Mouse (Mus musculus): Measurements from ENCODE around the gene A4gnt. TPM values are rescaled to one million over a fixed set of nuclear protein-coding genes. Genes with fewer than 3 reads are reported as not detected.
A peak's percentile ranks its signal among the peaks of the same experiment; 100 is the strongest.
"Not testable (repeated sequence)": the region's sequence is repeated elsewhere in the genome, so short reads cannot be mapped to it uniquely, and the experiment has no call there.

The A4gnt gene
- polyA plus RNA-seq, 1 experiment from 2014 or later, result not detected

- Histone ChIP-seq H3K9me3 (ENCODE audit: control insufficient read depth, low read length) (no peaks in the 10 kb centered on the region), H3K4me3 (ENCODE audit: low read depth, low read length) (no peak overlapping the region), H3K27me3 (ENCODE audit: control insufficient read depth, insufficient read depth, low read length) (no peaks in the 10 kb centered on the region), H3K36me3 (ENCODE audit: control insufficient read depth, insufficient read depth, low read length) (no peaks in the 10 kb centered on the region), H3K9ac (ENCODE audit: low read length) (no peak overlapping the region), H3K4me2 (ENCODE audit: low read depth, severe bottlenecking) (no peak overlapping the region), H3K4me1 (ENCODE audit: control insufficient read depth, insufficient read depth, low read length) (no peaks in the 10 kb centered on the region), H3K27ac (replicated peaks; ENCODE audit: low read depth, low read length) (no peak overlapping the region)
- DNase-seq (ENCODE audit: low spot score), result no peak
- WGBS, result 75% methylated on average over 8 of the region's 8 CpGs
- ATAC-seq (ENCODE audit: insufficient number of reproducible peaks, low FRiP score, low TSS enrichment, low read depth), result no peak
Measured at GRCm38 (mm10) chr9:99591144-99591543, 21.2 kb upstream of the A4gnt start.

DNA sequence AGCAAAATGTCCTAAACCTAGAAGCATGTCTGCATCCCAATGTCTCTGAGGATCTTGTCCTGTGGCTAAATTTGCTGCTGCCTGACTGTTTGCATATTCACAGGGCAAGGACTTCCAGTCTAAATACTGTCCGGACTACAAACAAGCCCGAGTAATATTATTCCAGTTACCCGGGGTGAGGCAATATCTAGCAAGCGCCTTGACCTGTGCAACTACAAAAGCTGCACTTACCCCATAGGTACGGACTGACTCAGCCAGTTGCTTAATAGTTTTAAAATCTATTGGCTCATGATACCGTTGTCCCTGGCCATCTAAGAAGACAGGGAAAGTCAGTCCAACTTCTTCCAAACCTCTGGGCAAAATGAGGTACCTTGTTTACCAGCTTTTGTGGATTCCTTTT is 13.2 kb upstream of the A4gnt start:
- not testable (repeated sequence) for H3K9me3 ChIP-seq (ENCODE audit: control insufficient read depth, low read length); H3K4me2 ChIP-seq (ENCODE audit: low read depth, severe bottlenecking); H3K27me3 ChIP-seq (ENCODE audit: control insufficient read depth, insufficient read depth, low read length); H3K4me3 ChIP-seq (ENCODE audit: low read depth, low read length); H3K9ac ChIP-seq (ENCODE audit: low read length); H3K27ac ChIP-seq (replicated peaks; ENCODE audit: low read depth, low read length); ATAC-seq (ENCODE audit: insufficient number of reproducible peaks, low FRiP score, low TSS enrichment, low read depth); H3K36me3 ChIP-seq (ENCODE audit: control insufficient read depth, insufficient read depth, low read length); DNase-seq (ENCODE audit: low spot score); H3K4me1 ChIP-seq (ENCODE audit: control insufficient read depth, insufficient read depth, low read length)
- 91% methylated on average over 6 of the region's 6 CpGs for WGBS

DNA sequence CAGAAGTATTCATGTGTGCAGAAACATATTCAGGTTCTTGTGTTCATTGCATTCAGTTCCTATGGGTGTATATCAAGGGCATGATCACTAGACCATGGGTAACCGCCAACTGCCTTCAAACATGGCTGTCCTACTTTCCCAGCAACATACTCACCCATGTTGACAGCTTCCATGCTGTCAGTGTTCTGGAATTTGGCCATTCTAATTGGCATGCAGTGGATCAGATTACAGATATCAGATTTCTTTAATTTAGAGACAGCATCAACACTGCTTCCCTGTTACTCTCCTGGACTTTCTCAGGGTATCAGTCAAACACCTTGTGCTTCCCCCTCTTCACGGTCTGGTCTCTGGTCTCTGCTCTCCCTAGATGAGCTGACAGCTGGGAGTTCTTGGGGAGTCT is 8.7 kb upstream of the A4gnt start:
- no peak for ATAC-seq (ENCODE audit: insufficient number of reproducible peaks, low FRiP score, low TSS enrichment, low read depth)
- Histone ChIP-seq H3K27ac (replicated peaks; ENCODE audit: low read depth, low read length) (no peak overlapping the region), H3K4me1 (ENCODE audit: control insufficient read depth, insufficient read depth, low read length) (no peaks in the 10 kb centered on the region), H3K9ac (ENCODE audit: low read length) (no peak overlapping the region), H3K27me3 (ENCODE audit: control insufficient read depth, insufficient read depth, low read length) (no peaks in the 10 kb centered on the region), H3K36me3 (ENCODE audit: control insufficient read depth, insufficient read depth, low read length) (no peaks in the 10 kb centered on the region), H3K4me3 (ENCODE audit: low read depth, low read length) (no peak overlapping the region), H3K4me2 (ENCODE audit: low read depth, severe bottlenecking) (no peak overlapping the region), H3K9me3 (ENCODE audit: control insufficient read depth, low read length) (no peaks in the 10 kb centered on the region)
- 70% methylated on average over 2 of the region's 2 CpGs for WGBS
- DNase-seq (ENCODE audit: low spot score), result no peak

- Histone ChIP-seq H3K27ac (replicated peaks; ENCODE audit: low read depth, low read length) (no peak overlapping the region), H3K4me3 (ENCODE audit: low read depth, low read length) (no peak overlapping the region), H3K4me1 (ENCODE audit: control insufficient read depth, insufficient read depth, low read length) (no peaks in the 10 kb centered on the region), H3K4me2 (ENCODE audit: low read depth, severe bottlenecking) (no peak overlapping the region), H3K36me3 (ENCODE audit: control insufficient read depth, insufficient read depth, low read length) (no peaks in the 10 kb centered on the region), H3K9ac (ENCODE audit: low read length) (no peak overlapping the region), H3K9me3 (ENCODE audit: control insufficient read depth, low read length) (no peaks in the 10 kb centered on the region), H3K27me3 (ENCODE audit: control insufficient read depth, insufficient read depth, low read length) (no peaks in the 10 kb centered on the region)
- ATAC-seq (ENCODE audit: insufficient number of reproducible peaks, low FRiP score, low TSS enrichment, low read depth) (no peak), DNase-seq (ENCODE audit: low spot score) (no peak)
- WGBS, result 94% methylated on average over 8 of the region's 8 CpGs
Measured at GRCm38 (mm10) chr9:99619688-99620087, 7.4 kb downstream of the A4gnt start.

GRCm38 (mm10) chr9:99620196-99620595 is 7.9 kb downstream of the A4gnt start:
- no peak for ATAC-seq (ENCODE audit: insufficient number of reproducible peaks, low FRiP score, low TSS enrichment, low read depth)
- H3K9ac ChIP-seq (ENCODE audit: low read length), result no peak overlapping the region
- H3K36me3 ChIP-seq (ENCODE audit: control insufficient read depth, insufficient read depth, low read length), result no peaks in the 10 kb centered on the region
- H3K4me2 ChIP-seq (ENCODE audit: low read depth, severe bottlenecking), result no peak overlapping the region
- no peaks in the 10 kb centered on the region for H3K4me1 ChIP-seq (ENCODE audit: control insufficient read depth, insufficient read depth, low read length)
- no peak for DNase-seq (ENCODE audit: low spot score)
- H3K9me3 ChIP-seq (ENCODE audit: control insufficient read depth, low read length), result no peaks in the 10 kb centered on the region
- H3K27me3 ChIP-seq (ENCODE audit: control insufficient read depth, insufficient read depth, low read length), result no peaks in the 10 kb centered on the region
- WGBS, result 93% methylated on average over 11 of the region's 11 CpGs
- no peak overlapping the region for H3K4me3 ChIP-seq (ENCODE audit: low read depth, low read length)
- H3K27ac ChIP-seq (replicated peaks; ENCODE audit: low read depth, low read length), result no peak overlapping the region

DNA sequence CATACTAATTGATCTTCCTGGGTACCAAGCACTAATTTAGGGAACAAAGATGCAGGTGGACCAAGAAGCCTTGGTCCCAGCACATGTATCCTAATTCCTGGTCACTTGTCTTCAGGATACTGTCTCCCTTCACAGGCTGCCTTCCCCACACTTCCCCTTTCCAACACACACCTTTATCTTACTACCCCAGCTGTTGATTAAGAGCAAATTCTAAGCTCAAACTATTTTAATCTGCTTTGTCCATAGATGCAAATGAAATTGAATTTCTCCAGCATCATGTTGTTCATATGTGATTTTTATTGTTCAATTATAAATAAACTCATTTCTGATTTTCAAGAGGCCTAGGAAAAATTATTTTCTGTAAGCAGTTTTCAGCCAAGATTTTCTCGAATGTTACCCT is 9.7 kb downstream of the A4gnt start:
- DNase-seq (ENCODE audit: low spot score), result no peak
- no peak overlapping the region for H3K4me3 ChIP-seq (ENCODE audit: low read depth, low read length)
- no peaks in the 10 kb centered on the region for H3K4me1 ChIP-seq (ENCODE audit: control insufficient read depth, insufficient read depth, low read length)
- H3K36me3 ChIP-seq (ENCODE audit: control insufficient read depth, insufficient read depth, low read length), result no peaks in the 10 kb centered on the region
- H3K27ac ChIP-seq (replicated peaks; ENCODE audit: low read depth, low read length), result no peak overlapping the region
- H3K27me3 ChIP-seq (ENCODE audit: control insufficient read depth, insufficient read depth, low read length), result no peaks in the 10 kb centered on the region
- no peak overlapping the region for H3K4me2 ChIP-seq (ENCODE audit: low read depth, severe bottlenecking)
- ATAC-seq (ENCODE audit: insufficient number of reproducible peaks, low FRiP score, low TSS enrichment, low read depth), result no peak
- no peaks in the 10 kb centered on the region for H3K9me3 ChIP-seq (ENCODE audit: control insufficient read depth, low read length)
- no peak overlapping the region for H3K9ac ChIP-seq (ENCODE audit: low read length)
- 75% methylated on average over 1 of the region's 1 CpGs for WGBS

- 56% methylated on average over 2 of the region's 2 CpGs for WGBS
- Histone ChIP-seq H3K27ac (replicated peaks; ENCODE audit: low read depth, low read length) (no peak overlapping the region), H3K27me3 (ENCODE audit: control insufficient read depth, insufficient read depth, low read length) (no peaks in the 10 kb centered on the region), H3K9ac (ENCODE audit: low read length) (no peak overlapping the region), H3K36me3 (ENCODE audit: control insufficient read depth, insufficient read depth, low read length) (no peaks in the 10 kb centered on the region), H3K4me2 (ENCODE audit: low read depth, severe bottlenecking) (no peak overlapping the region), H3K4me1 (ENCODE audit: control insufficient read depth, insufficient read depth, low read length) (no peaks in the 10 kb centered on the region), H3K4me3 (ENCODE audit: low read depth, low read length) (no peak overlapping the region), H3K9me3 (ENCODE audit: control insufficient read depth, low read length) (no peaks in the 10 kb centered on the region)
- ATAC-seq (ENCODE audit: insufficient number of reproducible peaks, low FRiP score, low TSS enrichment, low read depth) (no peak), DNase-seq (ENCODE audit: low spot score) (no peak)
Measured at GRCm38 (mm10) chr9:99622966-99623365, 10.7 kb downstream of the A4gnt start.

DNA sequence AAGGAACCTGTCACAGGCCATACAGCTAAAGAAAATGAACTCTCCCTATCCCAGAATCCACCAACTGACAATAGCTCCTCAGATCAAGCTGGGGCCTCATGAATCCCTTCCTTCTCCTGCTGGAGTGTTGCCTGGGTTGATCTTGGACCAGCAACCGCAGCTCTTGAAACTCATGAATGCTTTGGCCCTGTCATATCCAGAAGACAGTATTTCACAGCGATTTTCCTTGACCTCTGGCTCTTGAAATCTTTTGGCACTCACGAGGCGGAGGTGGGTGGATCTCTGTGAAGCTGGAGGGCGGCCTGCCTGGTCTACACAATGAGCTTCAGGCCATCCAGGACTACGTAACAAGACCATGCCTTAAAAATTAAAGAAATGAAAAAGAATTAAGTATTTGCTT is 11.8 kb downstream of the A4gnt start:
- Histone ChIP-seq H3K36me3 (ENCODE audit: control insufficient read depth, insufficient read depth, low read length) (no peaks in the 10 kb centered on the region), H3K4me3 (ENCODE audit: low read depth, low read length) (no peak overlapping the region), H3K4me1 (ENCODE audit: control insufficient read depth, insufficient read depth, low read length) (0 out of 2 replicates have a peak, but pooled peaks cover 2% of the 10 kb centered on the region), H3K9me3 (ENCODE audit: control insufficient read depth, low read length) (no peaks in the 10 kb centered on the region), H3K4me2 (ENCODE audit: low read depth, severe bottlenecking) (no peak overlapping the region), H3K27ac (replicated peaks; ENCODE audit: low read depth, low read length) (no peak overlapping the region), H3K27me3 (ENCODE audit: control insufficient read depth, insufficient read depth, low read length) (no peaks in the 10 kb centered on the region), H3K9ac (ENCODE audit: low read length) (no peak overlapping the region)
- ATAC-seq (ENCODE audit: insufficient number of reproducible peaks, low FRiP score, low TSS enrichment, low read depth), result no peak
- WGBS, result 81% methylated on average over 6 of the region's 6 CpGs
- DNase-seq (ENCODE audit: low spot score), result no peak

DNA sequence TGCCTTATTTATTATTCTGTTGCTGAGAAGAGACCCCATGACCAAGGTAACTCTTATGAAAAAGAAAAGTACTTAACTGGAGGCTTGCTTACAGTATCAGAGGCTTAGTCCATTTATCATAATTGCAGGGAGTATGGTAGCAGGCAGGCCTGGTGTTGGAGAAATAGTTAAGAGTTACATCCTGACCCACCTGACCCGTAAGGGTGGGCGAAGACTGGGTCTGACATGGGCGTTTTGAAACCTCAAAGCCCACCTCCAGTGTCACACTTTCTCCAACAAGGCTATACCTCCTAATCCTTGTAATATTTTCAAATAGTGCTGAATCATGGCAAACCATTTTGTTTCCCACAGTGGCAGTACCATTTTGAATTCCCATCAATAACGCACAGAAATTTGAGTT is 16.3 kb downstream of the A4gnt start:
- DNase-seq (ENCODE audit: low spot score) (no peak), ATAC-seq (ENCODE audit: insufficient number of reproducible peaks, low FRiP score, low TSS enrichment, low read depth) (no peak)
- H3K4me2 ChIP-seq (ENCODE audit: low read depth, severe bottlenecking), result peak overlapping the region; percentile 78
- H3K36me3 ChIP-seq (ENCODE audit: control insufficient read depth, insufficient read depth, low read length), result no peaks in the 10 kb centered on the region
- H3K27ac ChIP-seq (replicated peaks; ENCODE audit: low read depth, low read length), result no peak overlapping the region
- no peaks in the 10 kb centered on the region for H3K27me3 ChIP-seq (ENCODE audit: control insufficient read depth, insufficient read depth, low read length)
- H3K9ac ChIP-seq (ENCODE audit: low read length), result peak overlapping the region; percentile 84
- no peak overlapping the region for H3K4me3 ChIP-seq (ENCODE audit: low read depth, low read length)
- no peaks in the 10 kb centered on the region for H3K9me3 ChIP-seq (ENCODE audit: control insufficient read depth, low read length)
- WGBS, result 56% methylated on average over 4 of the region's 4 CpGs
- H3K4me1 ChIP-seq (ENCODE audit: control insufficient read depth, insufficient read depth, low read length), result peaks cover 7% of the 10 kb centered on the region; the same call in 1 of the 2 replicates

Data from limb, embryonic 11.5 days (tissue).